Mouse (Mus musculus) kidney, adult 18-20 months (tissue): ENCODE data around the gene Mrpl51.
"Not testable (repeated sequence)": the region's sequence is repeated elsewhere in the genome, so short reads cannot be mapped to it uniquely, and the experiment has no call there.

ENCODE experiments used
- DNase-seq: peaks from one replicate; pipeline ENCODE4 v3.0.0; 2021

Mrpl51 gene

DNA sequence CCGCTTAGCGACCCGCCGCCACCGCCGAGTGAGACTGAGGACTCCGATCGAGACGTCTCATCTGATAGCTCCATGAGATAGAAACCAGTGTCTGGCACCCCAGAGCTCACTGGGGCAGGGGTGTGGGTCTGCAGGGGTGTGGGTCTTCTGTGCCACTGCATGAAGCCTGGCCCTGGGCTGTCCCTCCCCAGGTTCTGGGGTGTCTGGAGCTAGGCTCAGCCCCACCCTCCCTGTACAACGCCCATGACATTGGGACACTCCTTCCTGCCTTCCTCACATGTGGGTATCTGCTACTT is 31.1 kb upstream of the Mrpl51 start:
- DNase-seq = no peak

DNA sequence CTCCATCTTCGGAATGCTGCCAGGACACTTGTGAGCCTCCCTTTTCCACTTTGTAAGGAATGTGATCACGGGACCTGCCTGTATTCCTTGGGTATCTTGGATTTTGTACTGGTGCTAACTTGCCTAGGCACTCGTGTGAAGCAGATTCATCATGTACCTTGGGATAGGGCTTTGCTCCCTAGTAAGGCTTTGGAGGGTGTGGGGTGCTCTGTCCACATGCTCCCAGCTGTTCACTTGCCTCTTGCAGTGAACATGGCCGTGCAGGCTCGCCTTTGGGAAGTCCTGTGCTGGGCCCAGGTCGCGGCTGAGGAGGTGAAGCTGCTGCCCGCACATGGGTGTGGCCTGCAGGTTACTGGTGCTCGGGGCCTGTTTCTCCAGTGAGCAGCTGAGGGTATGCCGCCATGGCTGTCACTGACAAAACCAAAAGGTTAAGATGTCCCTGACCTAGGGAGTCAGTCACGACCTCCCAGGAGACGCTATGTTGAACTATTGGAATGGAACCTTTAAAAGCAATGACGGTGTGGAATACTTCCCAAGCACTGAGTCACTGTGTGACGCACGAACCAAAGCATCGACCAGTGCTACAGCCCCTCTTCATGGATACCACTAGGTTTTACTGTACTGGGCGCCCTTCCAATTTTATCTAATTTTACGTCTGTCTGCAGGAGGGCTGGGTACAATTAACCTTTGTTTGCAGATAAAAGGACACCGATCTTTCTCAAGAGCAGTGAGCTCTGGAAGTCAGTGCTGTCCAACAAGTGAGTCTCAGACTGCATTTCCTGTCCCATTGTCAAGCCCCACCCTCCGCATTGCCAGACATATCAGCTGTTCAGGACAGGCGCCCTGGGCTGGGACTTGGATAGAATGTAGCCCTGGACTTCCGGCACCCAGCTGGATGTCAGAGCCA is 30.5 kb upstream of the Mrpl51 start:
- DNase-seq = peak; percentile 66

- peak; percentile 70 for DNase-seq
These were observed 29.6 kb upstream of the Mrpl51 start for GRCm38 (mm10) chr6:125161971-125162370.

GRCm38 (mm10) chr6:125162615-125163305 is 28.8 kb upstream of the Mrpl51 start:
- DNase-seq = not testable (repeated sequence)

DNA sequence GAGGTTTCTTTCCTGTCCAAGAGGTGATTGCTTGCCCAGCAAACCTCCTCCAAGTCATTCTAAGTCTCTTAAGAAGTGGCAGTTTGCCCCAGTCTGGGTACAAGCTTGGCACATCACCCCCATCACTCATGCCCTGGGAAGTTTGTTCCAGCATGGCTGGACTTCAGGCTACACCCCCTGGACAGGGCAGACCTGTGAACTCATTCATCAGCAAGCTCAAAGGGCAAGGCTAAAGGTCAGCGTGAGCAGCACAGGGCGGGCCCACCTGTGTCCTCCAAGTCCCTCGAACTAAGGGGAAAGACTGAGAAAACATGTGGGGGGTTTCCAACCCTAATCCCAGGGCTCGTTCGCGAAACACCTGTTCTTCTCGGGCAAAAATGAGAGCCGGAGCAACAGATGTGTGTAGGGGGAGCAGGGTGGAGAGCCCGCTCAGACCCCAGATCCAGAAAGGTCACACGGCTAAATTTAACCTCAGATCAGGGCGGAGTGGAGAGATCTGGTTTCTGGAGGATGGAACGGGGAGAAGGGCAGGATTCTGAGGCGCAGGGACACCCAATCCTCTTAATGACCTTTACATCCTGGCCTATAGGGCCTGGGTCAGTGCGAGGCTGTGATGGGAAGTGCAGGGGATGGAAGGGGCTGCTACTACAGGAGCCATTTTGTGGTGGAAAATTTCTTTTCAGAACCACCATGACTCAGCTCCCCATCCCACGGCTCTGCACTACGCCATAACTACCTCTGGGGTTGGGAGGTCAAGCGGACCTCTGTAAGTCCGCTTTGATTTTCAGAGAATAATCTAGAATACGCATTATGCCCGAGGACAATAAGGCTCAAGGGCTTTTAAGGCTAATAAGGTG is 27.6 kb upstream of the Mrpl51 start:
- peak; percentile 79 for DNase-seq

DNA sequence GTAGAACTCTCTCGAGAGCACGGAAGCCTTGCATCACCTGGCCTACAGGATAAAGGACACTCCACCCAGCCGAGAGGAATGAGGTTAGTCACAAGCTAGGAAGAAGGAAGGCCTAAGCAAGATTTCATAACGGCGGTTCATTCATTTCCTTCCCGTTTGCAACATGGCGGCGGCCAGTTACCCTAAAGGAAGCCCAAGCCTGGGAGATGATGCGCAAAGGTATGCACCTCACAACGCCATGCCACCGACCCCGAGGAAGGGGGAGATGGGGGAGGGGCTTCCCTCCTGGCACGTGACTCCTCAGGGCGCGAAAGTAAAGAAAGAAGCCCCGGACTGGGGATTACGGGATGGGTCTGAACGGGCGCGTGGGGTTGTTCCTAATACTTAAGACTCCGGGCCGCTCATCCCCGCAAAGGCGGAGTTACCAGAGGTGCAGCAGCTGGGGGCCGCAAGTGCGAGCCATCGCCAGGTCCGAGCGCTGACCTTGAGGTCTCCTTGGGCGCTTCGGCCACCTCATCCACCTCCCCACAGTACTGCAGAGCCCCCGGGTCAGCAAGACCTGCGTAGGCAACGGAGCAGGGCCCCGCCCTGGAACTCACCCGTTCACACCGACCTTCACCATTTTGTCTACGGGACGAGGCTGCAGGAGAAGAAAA is 26.8 kb upstream of the Mrpl51 start:
- DNase-seq = peak; percentile 68

DNA sequence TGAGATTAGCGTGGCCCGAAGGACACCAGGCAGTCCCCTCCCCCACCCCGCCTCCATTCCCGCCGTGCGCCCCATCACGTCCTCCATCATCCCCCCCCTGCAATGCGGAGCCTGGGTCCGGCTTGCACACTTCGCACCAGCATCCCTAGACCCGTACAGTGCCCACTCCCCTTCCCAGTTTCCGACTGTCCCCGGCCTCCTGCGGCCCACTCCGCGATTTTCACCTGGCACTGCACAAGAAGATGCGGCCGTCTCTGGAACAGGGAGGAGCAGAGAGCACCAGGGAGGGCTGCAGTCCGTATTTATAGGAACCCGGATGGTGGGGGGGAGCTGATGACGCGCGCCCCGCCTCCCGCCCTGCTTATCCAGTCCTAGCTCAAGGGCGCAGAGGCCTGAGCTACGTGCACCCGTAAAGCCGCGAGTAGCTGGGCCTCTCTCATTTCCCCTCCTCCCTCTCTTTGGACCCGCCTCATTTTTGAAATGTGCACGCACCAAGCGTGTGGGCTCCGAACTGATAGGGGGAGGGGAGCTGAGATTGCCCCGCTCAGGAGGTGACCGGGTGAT is 26.2 kb upstream of the Mrpl51 start:
- peak; percentile 98 for DNase-seq

GRCm38 (mm10) chr6:125166051-125166751 is 25.4 kb upstream of the Mrpl51 start, which contains the start of gene Gapdh:
Gene Gapdh, minus strand, starts transcription at chr6:125166467.
- peak; percentile 86 for DNase-seq

GRCm38 (mm10) chr6:125166861-125167650 is 24.5 kb upstream of the Mrpl51 start:
- DNase-seq = no peak

DNA sequence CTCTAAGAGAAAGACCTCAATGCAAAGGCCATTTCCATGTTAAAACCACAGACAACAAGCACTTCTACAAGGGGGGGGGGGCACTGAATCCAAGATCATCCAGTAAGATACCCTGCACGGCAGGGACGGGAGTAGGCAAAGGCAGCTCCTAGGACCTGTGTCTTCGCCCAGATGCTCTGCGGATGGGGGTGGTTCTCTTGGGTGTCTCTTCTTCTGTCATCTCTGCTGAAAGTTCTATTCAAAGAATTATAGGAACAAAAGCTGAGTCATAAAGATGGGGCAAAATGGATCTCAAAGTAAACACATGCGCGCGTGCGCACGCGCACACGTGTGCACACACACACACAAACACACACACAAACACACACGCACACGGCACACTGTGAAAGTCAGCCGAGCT is 23.5 kb upstream of the Mrpl51 start:
- DNase-seq = no peak

DNA sequence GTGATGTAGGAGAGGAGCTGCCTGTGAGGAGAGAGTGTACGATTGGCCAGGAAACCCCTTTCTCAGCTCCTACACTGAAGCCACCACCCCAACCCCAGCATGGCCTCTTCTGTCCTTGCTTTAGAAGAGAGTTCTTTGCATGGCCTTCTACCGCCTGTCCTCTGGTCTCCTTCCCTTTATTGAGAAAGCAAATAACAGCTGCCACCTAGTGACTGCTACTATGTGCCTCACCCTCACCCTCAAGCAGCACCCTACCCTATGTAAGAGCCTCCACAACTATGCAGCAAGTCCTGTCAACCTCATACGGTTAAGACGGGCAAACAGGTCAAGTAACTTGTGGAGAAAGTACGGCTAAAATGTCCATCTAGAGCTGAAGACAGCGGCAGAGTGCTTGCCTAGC is 21.4 kb upstream of the Mrpl51 start:
- no peak for DNase-seq

DNA sequence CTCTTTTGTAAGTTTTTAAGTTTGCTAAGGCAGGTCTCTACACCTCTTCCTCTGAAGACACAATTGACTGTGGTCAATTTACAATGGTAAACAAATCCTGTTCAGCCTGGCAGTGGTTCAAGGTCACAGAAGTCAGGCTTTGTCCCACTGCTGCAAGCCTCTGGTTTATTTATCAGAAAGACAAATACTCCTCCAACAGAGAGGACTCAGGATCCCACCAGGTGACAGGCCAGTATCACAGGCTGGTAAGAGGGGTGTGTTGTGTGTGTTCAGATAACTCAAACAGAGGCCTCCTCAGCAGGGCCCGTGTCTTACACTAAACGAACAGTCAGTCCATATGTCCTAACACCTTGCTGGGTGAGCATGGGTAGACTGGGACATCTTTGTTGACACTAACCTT is 19.1 kb upstream of the Mrpl51 start:
- no peak for DNase-seq

DNA sequence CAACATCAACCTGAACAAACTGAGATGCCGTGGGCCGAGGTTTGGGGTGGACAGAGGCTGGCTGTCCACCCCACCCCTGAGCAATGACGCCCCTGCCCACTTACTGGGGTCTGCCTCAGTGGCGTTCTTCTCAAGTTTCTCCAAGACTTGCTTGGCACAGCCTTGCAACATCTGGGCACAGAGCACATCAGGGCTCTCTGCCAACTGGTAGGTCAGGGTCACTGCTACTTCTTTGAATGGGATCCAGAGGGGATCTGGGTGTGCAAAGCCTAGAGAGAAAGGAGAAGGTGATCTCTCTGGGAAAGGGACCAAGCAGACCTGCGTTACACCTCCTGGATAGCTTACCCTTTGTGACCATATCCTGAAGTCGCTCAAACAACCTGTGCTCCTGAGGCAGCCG is 18.3 kb upstream of the Mrpl51 start:
- DNase-seq = no peak

GRCm38 (mm10) chr6:125175469-125175868 is 16.1 kb upstream of the Mrpl51 start:
- no peak for DNase-seq

- no peak for DNase-seq
These were observed 12.0 kb upstream of the Mrpl51 start for GRCm38 (mm10) chr6:125179601-125180000.

DNA sequence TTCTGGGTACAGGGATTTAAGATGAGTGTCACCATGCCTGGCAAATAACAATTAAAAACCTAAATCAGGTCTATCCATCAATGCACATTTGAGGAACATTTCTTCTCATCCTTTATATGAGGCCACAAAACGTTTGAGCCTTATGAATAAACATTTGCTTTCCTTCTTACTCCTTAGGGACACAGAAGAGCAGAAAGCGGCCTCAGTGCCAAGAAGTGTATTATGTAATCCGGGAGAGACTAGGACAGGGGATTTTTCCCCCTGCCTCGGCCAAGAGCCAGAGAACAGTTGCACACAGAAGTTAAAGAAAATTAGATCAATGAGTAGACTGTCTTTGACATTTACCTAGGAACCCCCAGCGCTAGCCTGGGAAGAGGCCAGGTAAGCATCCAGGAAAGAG is 9.5 kb upstream of the Mrpl51 start:
- DNase-seq = no peak

DNA sequence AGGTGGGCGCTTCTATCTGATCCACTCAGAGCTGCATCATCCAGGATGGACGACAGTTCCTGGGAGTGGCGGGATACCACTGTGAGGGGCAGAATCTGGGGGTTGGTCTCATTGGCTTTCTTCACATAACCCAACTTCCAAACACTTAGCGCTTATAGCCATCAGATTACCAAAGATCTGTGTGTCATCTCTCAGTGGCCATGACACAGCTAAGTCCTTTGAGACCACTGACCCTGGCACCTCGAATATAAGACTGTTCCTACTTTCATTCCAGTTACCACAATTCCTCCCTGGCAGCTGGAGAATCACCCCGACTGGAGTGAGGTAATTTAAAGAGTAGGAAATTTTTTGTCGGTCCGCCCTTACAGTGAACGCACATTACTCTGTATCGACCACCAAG is 5.4 kb upstream of the Mrpl51 start:
- DNase-seq = no peak

DNA sequence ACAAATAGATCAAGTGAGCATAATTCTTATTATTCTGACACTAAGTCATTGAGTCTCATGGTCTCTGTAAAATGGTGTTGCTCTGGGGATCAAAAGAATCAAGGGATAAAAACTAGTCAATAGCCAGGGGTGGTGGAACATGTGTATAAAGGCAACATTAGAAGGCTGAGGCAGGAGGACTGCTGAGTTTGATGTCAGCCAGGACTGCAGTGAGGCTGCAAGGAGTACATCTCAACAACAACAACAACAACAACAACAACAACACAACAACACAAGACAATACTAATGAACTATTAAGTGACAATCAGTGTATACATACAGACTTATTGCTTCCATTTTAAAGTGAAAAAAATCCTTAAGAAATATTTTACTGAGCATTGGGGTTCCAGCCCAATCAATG is 785 bp upstream of the Mrpl51 start:
- no peak for DNase-seq

- peak; percentile 94 for DNase-seq
These were observed 564 bp downstream of the Mrpl51 start for GRCm38 (mm10) chr6:125192016-125192714.

DNA sequence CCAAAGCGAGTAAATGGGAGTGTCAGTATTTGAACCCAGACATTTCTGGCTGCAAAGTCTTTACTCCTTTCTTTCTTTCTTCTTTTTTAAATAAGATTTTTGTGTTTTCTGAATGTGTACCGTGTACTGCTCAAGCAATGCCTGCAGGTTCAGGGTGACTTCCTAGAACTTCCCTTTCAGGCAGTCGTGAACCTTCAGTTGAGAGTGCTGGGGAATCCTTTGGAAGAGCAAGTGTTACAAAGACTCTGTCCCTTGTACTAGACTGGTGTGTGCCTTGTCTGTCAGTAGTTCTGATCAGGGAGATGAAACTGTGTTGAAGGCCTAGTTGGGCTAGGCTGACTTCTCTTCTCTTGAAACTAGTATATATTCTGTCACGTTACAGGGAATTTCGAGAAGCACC is 1.2 kb downstream of the Mrpl51 start:
- DNase-seq = no peak
